Mouse (Mus musculus) lung, embryonic 15.5 days (tissue): ENCODE measurements around the gene Ripk1. TPM values are rescaled to one million over a fixed set of nuclear protein-coding genes. Genes with fewer than 3 reads are reported as not detected.
"Not testable (repeated sequence)": the region's sequence is repeated elsewhere in the genome, so short reads cannot be mapped to it uniquely, and the experiment has no call there.

Experiments used
- ATAC-seq: fragments of 200-750 bp; cut with Nextera tagmentation; 2 replicates; pipeline ENCODE4 v1.8.0; 2017; ENCODE audit warnings: moderate number of reproducible peaks, borderline replicate concordance; ENCODE audit not compliant: low FRiP score, low TSS enrichment; ENCODE audit errors: extremely low read depth
- H3K27ac ChIP-seq: fragments of 300-500 bp; sonication (generic); 2 replicates; pipeline ENCODE4 v1.5.1; 2015; ENCODE audit warnings: moderate library complexity, mild to moderate bottlenecking, inconsistent platforms
- H3K27me3 ChIP-seq: fragments of 300-500 bp; sonication (generic); 2 replicates; pipeline ENCODE4 v1.6.1; 2015; ENCODE audit warnings: inconsistent platforms
- H3K36me3 ChIP-seq: fragments of 300-500 bp; sonication (generic); 2 replicates; pipeline ENCODE4 v1.6.1; 2015; ENCODE audit warnings: inconsistent platforms
- H3K4me1 ChIP-seq: fragments of 300-500 bp; sonication (generic); 2 replicates; pipeline ENCODE4 v1.6.1; 2015; ENCODE audit warnings: inconsistent platforms
- H3K4me2 ChIP-seq: fragments of 300-500 bp; sonication (generic); 2 replicates; pipeline ENCODE4 v1.6.1; 2015; ENCODE audit warnings: inconsistent platforms, mild to moderate bottlenecking, moderate library complexity
- H3K4me3 ChIP-seq: fragments of 300-500 bp; sonication (generic); 2 replicates; pipeline ENCODE4 v1.5.1; 2015; ENCODE audit warnings: mild to moderate bottlenecking, inconsistent platforms
- H3K9ac ChIP-seq: fragments of 300-500 bp; sonication (generic); 2 replicates; pipeline ENCODE4 v1.6.1; 2015; ENCODE audit warnings: inconsistent platforms
- H3K9me3 ChIP-seq: fragments of 300-500 bp; sonication (generic); 2 replicates; pipeline ENCODE4 v1.6.1; 2016; ENCODE audit warnings: inconsistent platforms
- WGBS: fragments of 180-500 bp; shearing (Covaris S2); methylation state at CpG from one replicate; pipeline ENCODE4 v1.1.7; 2015; 5-methylcytosine and 5-hydroxymethylcytosine counted together
- polyA plus RNA-seq: library from polyadenylated mRNA; unstranded; fragments of >200 nt; fragmentation: Nextera tagmentation; extraction: Ambion mirVana; gene quantifications from 2 replicates; pipeline ENCODE4 v1.2.1, GENCODE M21; 2015

The Ripk1 gene
- polyA plus RNA-seq, 1 experiment from 2014 or later = 22.3 TPM

- 82% methylated on average over 9 of the region's 9 CpGs for WGBS
Measured at GRCm38 (mm10) chr13:34060061-34060460, 57.9 kb downstream of the Ripk1 start.

GRCm38 (mm10) chr13:34062466-34062865 lies 60.3 kb downstream of the Ripk1 start:
- 0 out of 2 replicates have a peak, but pooled peaks cover 8% of the 10 kb centered on the region for H3K36me3 ChIP-seq
- WGBS = 76% methylated on average over 10 of the region's 10 CpGs
- no peaks in the 10 kb centered on the region for H3K27me3 ChIP-seq
- no peaks in the 10 kb centered on the region for H3K9me3 ChIP-seq
- H3K9ac ChIP-seq = no peak overlapping the region
- no peak overlapping the region for H3K4me3 ChIP-seq
- H3K4me1 ChIP-seq = no peaks in the 10 kb centered on the region
- no peak overlapping the region for H3K4me2 ChIP-seq
- ATAC-seq = no peak
- H3K27ac ChIP-seq = no peak overlapping the region

More at GRCm38 (mm10) chr13:34060061-34060460, 57.9 kb downstream of the Ripk1 start:
- H3K9ac ChIP-seq = no peak overlapping the region
- no peak for ATAC-seq
- H3K27ac ChIP-seq = no peak overlapping the region
- peaks cover 17% of the 10 kb centered on the region; the same call in 1 of the 2 replicates for H3K36me3 ChIP-seq
- H3K4me3 ChIP-seq = no peak overlapping the region
- no peak overlapping the region for H3K4me2 ChIP-seq
- no peaks in the 10 kb centered on the region for H3K9me3 ChIP-seq
- H3K27me3 ChIP-seq = no peaks in the 10 kb centered on the region
- H3K4me1 ChIP-seq = no peaks in the 10 kb centered on the region

DNA sequence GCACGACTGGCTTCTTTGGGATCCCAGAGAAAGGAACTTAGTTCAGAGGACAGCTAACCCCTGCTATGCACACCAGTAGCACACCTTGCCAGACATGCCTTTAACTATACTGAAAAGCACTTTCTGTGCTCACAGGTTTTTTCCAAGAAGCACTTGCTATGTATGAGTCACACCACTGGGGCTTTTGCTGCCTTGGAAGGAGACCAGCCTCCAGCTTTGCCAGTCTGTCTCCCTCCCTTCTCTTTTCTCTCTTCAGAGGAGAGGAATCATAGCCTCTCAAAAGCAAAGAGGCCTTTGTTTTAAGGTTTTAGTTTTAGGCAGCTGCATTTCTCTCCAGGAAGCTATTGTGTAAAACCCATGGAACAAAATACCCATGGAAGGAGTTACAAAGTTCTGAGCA lies 64.2 kb downstream of the Ripk1 start:
- no peak overlapping the region for H3K27ac ChIP-seq
- no peak for ATAC-seq

GRCm38 (mm10) chr13:34070296-34070695 lies 68.1 kb downstream of the Ripk1 start:
- ATAC-seq = no peak
- WGBS = 27% methylated on average over 4 of the region's 4 CpGs
- no peak overlapping the region for H3K9ac ChIP-seq
- no peaks in the 10 kb centered on the region for H3K4me1 ChIP-seq
- H3K4me2 ChIP-seq = no peak overlapping the region
- no peak overlapping the region for H3K4me3 ChIP-seq
- no peak overlapping the region for H3K27ac ChIP-seq
- no peaks in the 10 kb centered on the region for H3K27me3 ChIP-seq
- no peaks in the 10 kb centered on the region for H3K9me3 ChIP-seq
- 0 out of 2 replicates have a peak, but pooled peaks cover 4% of the 10 kb centered on the region for H3K36me3 ChIP-seq

More for the DNA sequence above, 64.2 kb downstream of the Ripk1 start:
- H3K27me3 ChIP-seq = no peaks in the 10 kb centered on the region
- 49% methylated on average over 1 of the region's 1 CpGs for WGBS
- no peak overlapping the region for H3K4me3 ChIP-seq
- no peaks in the 10 kb centered on the region for H3K4me1 ChIP-seq
- no peaks in the 10 kb centered on the region for H3K36me3 ChIP-seq
- H3K9me3 ChIP-seq = no peaks in the 10 kb centered on the region
- no peak overlapping the region for H3K9ac ChIP-seq
- no peak overlapping the region for H3K4me2 ChIP-seq

- Histone ChIP-seq H3K4me3 (no peak overlapping the region), H3K9ac (no peak overlapping the region), H3K27me3 (no peaks in the 10 kb centered on the region), H3K4me2 (no peak overlapping the region), H3K36me3 (0 out of 2 replicates have a peak, but pooled peaks cover 4% of the 10 kb centered on the region), H3K9me3 (no peaks in the 10 kb centered on the region), H3K27ac (no peak overlapping the region), H3K4me1 (peaks cover 7% of the 10 kb centered on the region)
- WGBS = 84% methylated on average over 6 of the region's 6 CpGs
- ATAC-seq = no peak
Measured at GRCm38 (mm10) chr13:34071836-34072235, 69.7 kb downstream of the Ripk1 start.

- H3K9ac ChIP-seq = no peak overlapping the region
- H3K4me2 ChIP-seq = no peak overlapping the region
- no peaks in the 10 kb centered on the region for H3K9me3 ChIP-seq
- no peak overlapping the region for H3K4me3 ChIP-seq
- H3K27me3 ChIP-seq = no peaks in the 10 kb centered on the region
- H3K36me3 ChIP-seq = 0 out of 2 replicates have a peak, but pooled peaks cover 4% of the 10 kb centered on the region
- WGBS = 58% methylated on average over 3 of the region's 3 CpGs
- no peak overlapping the region for H3K27ac ChIP-seq
- ATAC-seq = no peak
- H3K4me1 ChIP-seq = peaks cover 10% of the 10 kb centered on the region
Measured at GRCm38 (mm10) chr13:34072847-34073246, 70.7 kb downstream of the Ripk1 start.

GRCm38 (mm10) chr13:34074441-34074840 lies 72.3 kb downstream of the Ripk1 start:
- not testable (repeated sequence) for H3K9ac ChIP-seq, H3K27me3 ChIP-seq, H3K4me2 ChIP-seq, ATAC-seq, H3K36me3 ChIP-seq, H3K4me3 ChIP-seq, H3K9me3 ChIP-seq, H3K27ac ChIP-seq
- H3K4me1 ChIP-seq = peaks cover 16% of the 10 kb centered on the region
- 91% methylated on average over 11 of the region's 17 CpGs for WGBS

- ATAC-seq, H3K4me2 ChIP-seq, H3K4me3 ChIP-seq, H3K27me3 ChIP-seq, H3K27ac ChIP-seq, H3K36me3 ChIP-seq, H3K9ac ChIP-seq, H3K9me3 ChIP-seq: not testable (repeated sequence)
- 83% methylated on average over 6 of the region's 6 CpGs for WGBS
- peaks cover 16% of the 10 kb centered on the region for H3K4me1 ChIP-seq
Measured at GRCm38 (mm10) chr13:34075893-34076292, 73.7 kb downstream of the Ripk1 start.

DNA sequence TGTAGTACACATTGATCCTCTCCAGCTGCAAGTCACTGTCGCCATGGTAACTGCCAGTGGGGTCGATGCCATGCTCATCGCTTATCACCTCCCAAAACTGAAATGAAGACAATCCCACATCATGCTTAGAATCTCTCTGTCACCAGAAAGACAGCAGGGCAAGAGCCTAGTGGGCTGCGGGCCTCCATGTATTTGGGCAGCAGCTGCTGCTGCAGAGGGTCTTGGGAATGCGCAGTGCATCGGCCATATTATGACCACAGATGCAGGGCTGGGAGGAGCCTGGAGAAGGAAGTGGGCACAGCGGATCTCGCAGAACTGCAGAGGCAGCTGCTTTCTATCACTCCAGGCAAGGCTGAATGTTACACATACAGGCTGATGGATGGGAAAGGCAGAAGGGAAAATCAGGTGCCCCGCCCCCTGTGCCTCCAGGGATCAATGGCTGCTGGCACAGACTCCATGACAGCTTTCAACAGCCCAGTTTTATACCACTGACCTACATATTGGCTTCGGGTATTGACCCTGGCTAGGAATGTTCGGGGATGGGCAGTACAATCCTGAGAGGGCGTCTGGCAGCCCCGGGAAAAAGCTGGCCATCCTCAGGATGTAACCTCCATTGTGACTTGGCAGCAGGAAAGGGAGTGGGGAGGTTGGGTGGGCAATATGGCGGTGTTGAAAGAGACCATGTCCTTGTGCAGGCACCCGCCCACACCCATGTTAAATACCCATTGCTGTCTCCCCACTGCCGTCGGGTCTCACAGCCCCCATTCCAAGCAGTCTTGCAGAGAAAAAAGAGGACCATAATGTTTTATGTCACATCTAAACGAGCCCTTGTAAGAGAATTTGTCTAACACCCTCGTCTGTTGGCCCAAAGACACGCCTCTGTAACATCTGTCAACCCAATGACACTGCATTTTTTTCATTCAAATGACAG lies 74.7 kb downstream of the Ripk1 start:
- Histone ChIP-seq H3K27me3 (no peaks in the 10 kb centered on the region), H3K9ac (peak overlapping the region; percentile 64; the same call in 1 of the 2 replicates), H3K4me3 (peak overlapping the region; percentile 67), H3K4me2 (peak overlapping the region; percentile 88), H3K27ac (peak overlapping the region; percentile 37; the same call in 1 of the 2 replicates), H3K4me1 (peaks cover 16% of the 10 kb centered on the region), H3K9me3 (no peaks in the 10 kb centered on the region), H3K36me3 (0 out of 2 replicates have a peak, but pooled peaks cover 4% of the 10 kb centered on the region)
- 34% methylated on average over 20 of the region's 20 CpGs for WGBS
- peak; percentile 48; the same call in 1 of the 2 replicates for ATAC-seq

GRCm38 (mm10) chr13:34077492-34078271 lies 75.5 kb downstream of the Ripk1 start, which contains the start of gene Tubb2a:
TSS of gene Tubb2a (minus strand) at chr13:34078007.
- Histone ChIP-seq H3K9me3 (no peaks in the 10 kb centered on the region), H3K4me1 (peaks cover 16% of the 10 kb centered on the region), H3K27ac (peak within 1 kb of the TSS; percentile 55), H3K9ac (peak within 1 kb of the TSS; percentile 64), H3K4me2 (peak within 1 kb of the TSS; percentile 88), H3K36me3 (0 out of 2 replicates have a peak, but pooled peaks cover 4% of the 10 kb centered on the region), H3K4me3 (peak within 1 kb of the TSS; percentile 67), H3K27me3 (no peaks in the 10 kb centered on the region)
- WGBS = under 1% methylated on average over 45 of the region's 45 CpGs
- peak; percentile 90 for ATAC-seq

GRCm38 (mm10) chr13:34078500-34079280 lies 76.5 kb downstream of the Ripk1 start:
- Histone ChIP-seq H3K36me3 (0 out of 2 replicates have a peak, but pooled peaks cover under 1% of the 10 kb centered on the region), H3K27me3 (no peaks in the 10 kb centered on the region), H3K9ac (peak overlapping the region; percentile 64), H3K27ac (no peak overlapping the region), H3K4me1 (peaks cover 16% of the 10 kb centered on the region), H3K4me3 (peak overlapping the region; percentile 67), H3K9me3 (no peaks in the 10 kb centered on the region), H3K4me2 (peak overlapping the region; percentile 88)
- 36% methylated on average over 16 of the region's 16 CpGs for WGBS
- peak; percentile 5; the same call in 1 of the 2 replicates for ATAC-seq
